Mouse (Mus musculus) limb, embryonic 14.5 days (tissue): ENCODE data around the gene B4galnt4. TPM values are rescaled to one million over a fixed set of nuclear protein-coding genes. Genes with fewer than 3 reads are reported as not detected.

Source experiments
- ATAC-seq: fragments of 200-750 bp; cut with Nextera tagmentation; 2 replicates; pipeline ENCODE4 v1.8.0; 2017; ENCODE audit warnings: low read depth, moderate number of reproducible peaks, moderate TSS enrichment; ENCODE audit not compliant: low FRiP score
- DNase-seq: peaks from one replicate; pipeline ENCODE4 v3.0.0-alpha.2; 2015; ENCODE audit warnings: low spot score
- H3K27ac ChIP-seq: fragments of 300-500 bp; sonication (generic); replicated peaks from 2 replicates; pipeline ENCODE4 v1.5.1; 2014; ENCODE audit warnings: low read depth, mild to moderate bottlenecking, low read length, moderate library complexity, mixed read lengths
- H3K27me3 ChIP-seq: fragments of 300-500 bp; sonication (generic); 2 replicates; pipeline ENCODE4 v1.6.1; 2014; ENCODE audit warnings: low read length, mixed read lengths; ENCODE audit not compliant: control insufficient read depth, insufficient read depth
- H3K36me3 ChIP-seq: fragments of 300-500 bp; sonication (generic); 2 replicates; pipeline ENCODE4 v1.6.1; 2014; ENCODE audit warnings: mild to moderate bottlenecking, low read length, moderate library complexity, mixed read lengths; ENCODE audit not compliant: control insufficient read depth, insufficient read depth
- H3K4me1 ChIP-seq: fragments of 300-500 bp; sonication (generic); 2 replicates; pipeline ENCODE4 v1.6.1; 2014; ENCODE audit warnings: antibody characterized with exemption, low read length, mixed read lengths; ENCODE audit not compliant: control insufficient read depth, insufficient read depth
- H3K4me2 ChIP-seq: fragments of 300-500 bp; sonication (generic); replicated peaks from 2 replicates; pipeline ENCODE4 v1.6.1; 2014; ENCODE audit warnings: low read depth, mild to moderate bottlenecking, low read length, moderate library complexity; ENCODE audit not compliant: severe bottlenecking
- H3K4me3 ChIP-seq: fragments of 300-500 bp; sonication (generic); replicated peaks from 2 replicates; pipeline ENCODE4 v1.5.1; 2014; ENCODE audit warnings: low read length
- H3K9ac ChIP-seq: fragments of 300-500 bp; sonication (generic); 2 replicates; pipeline ENCODE4 v1.6.1; 2014; ENCODE audit warnings: mild to moderate bottlenecking, low read depth, low read length, moderate library complexity; ENCODE audit not compliant: severe bottlenecking
- H3K9me3 ChIP-seq: fragments of 300-500 bp; sonication (generic); 2 replicates; pipeline ENCODE4 v1.6.1; 2016; ENCODE audit warnings: low read length; ENCODE audit not compliant: control insufficient read depth
- POLR2A ChIP-seq: fragments of 200-500 bp; IDR thresholded peaks from 2 replicates; pipeline ENCODE4 v1.8.0; 2012; ENCODE audit warnings: inconsistent platforms, mild to moderate bottlenecking, moderate library complexity, borderline replicate concordance; ENCODE audit not compliant: insufficient read depth, insufficient read length; ENCODE audit errors: extremely low read depth
- WGBS: fragments of 180-500 bp; shearing (Covaris S2); extraction: QIAGEN DNeasy Blood & Tissue Kit; methylation state at CpG from one replicate; pipeline ENCODE4 v1.1.7; 2014; 5-methylcytosine and 5-hydroxymethylcytosine counted together
- polyA plus RNA-seq, 2 experiments: library from polyadenylated mRNA; depleted of rRNA in 1 of 2; stranded (reverse) in 1 of 2; unstranded in 1 of 2; fragments of >200 nt; fragmentation: Nextera tagmentation in 1 of 2; extraction: Ambion mirVana in 1 of 2; gene quantifications; 2 replicates each; pipeline versions ENCODE4 v1.2.1 to v1.2.3; 2012 to 2014

Gene B4galnt4
- polyA plus RNA-seq, 2 experiments = 12.3 to 46.5 TPM

DNA sequence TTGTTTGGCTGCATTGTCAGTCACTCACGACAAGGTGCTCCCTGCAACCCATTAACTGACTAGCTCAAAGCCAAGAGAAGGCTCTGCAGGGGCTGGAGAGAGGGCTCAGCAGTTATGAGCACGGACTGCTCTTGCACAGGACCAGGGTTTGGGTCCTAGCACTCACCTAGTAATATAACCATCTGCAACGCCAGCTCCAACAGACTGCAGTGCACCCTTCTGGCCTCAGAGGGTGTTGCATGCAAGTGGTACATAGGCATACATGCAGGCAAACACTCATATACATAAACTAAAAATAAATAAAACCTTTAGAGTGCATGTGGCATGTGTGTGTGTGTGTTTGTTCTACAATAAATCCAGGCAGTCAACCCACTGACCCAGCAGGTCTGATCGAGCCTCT, 5.1 kb upstream of the B4galnt4 start:
- H3K4me3 ChIP-seq = no peak overlapping the region
- no peak overlapping the region for H3K4me2 ChIP-seq
- H3K9ac ChIP-seq = no peak overlapping the region
- H3K4me1 ChIP-seq = peaks cover 3% of the 10 kb centered on the region
- 79% methylated on average over 4 of the region's 4 CpGs for WGBS
- no peak overlapping the region for H3K27ac ChIP-seq
- no peaks in the 10 kb centered on the region for H3K36me3 ChIP-seq
- no peaks in the 10 kb centered on the region for H3K9me3 ChIP-seq
- H3K27me3 ChIP-seq = no peaks in the 10 kb centered on the region
- no peak for ATAC-seq
- no peak for TF ChIP-seq POLR2A
- no peak for DNase-seq

DNA sequence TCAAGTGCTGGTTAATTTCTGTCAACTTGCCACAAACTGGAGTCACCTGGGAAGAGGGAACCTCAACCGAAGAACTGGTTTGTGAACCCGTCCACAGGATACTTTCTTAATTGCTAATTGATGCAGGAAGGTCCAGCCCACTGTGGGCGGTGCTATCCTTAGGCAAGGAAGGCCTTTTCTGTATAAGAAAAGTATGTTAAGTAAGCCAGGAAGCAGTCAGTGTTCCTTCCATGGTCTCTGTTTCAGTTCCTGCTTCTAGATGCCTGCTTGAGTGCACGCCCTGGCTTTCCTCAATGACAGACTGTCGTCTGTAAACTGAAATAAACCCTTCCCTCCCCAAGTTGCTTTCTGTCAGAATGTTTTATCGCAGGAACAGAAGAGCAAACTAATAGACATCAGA, 3.9 kb upstream of the B4galnt4 start:
- H3K9me3 ChIP-seq = no peaks in the 10 kb centered on the region
- no peak for DNase-seq
- no peak overlapping the region for H3K4me3 ChIP-seq
- no peak for ATAC-seq
- peaks cover 3% of the 10 kb centered on the region for H3K4me1 ChIP-seq
- H3K4me2 ChIP-seq = no peak overlapping the region
- no peak overlapping the region for H3K9ac ChIP-seq
- no peak overlapping the region for H3K27ac ChIP-seq
- WGBS = 88% methylated on average over 6 of the region's 6 CpGs
- no peak for TF ChIP-seq POLR2A
- H3K27me3 ChIP-seq = no peaks in the 10 kb centered on the region
- H3K36me3 ChIP-seq = no peaks in the 10 kb centered on the region

- ATAC-seq (no peak), DNase-seq (no peak)
- 92% methylated on average over 1 of the region's 1 CpGs for WGBS
- Histone ChIP-seq H3K9ac (no peak overlapping the region), H3K4me3 (no peak overlapping the region), H3K27me3 (no peaks in the 10 kb centered on the region), H3K27ac (no peak overlapping the region), H3K4me1 (peaks cover 3% of the 10 kb centered on the region), H3K36me3 (peaks cover under 1% of the 10 kb centered on the region; the same call in 1 of the 2 replicates), H3K4me2 (no peak overlapping the region), H3K9me3 (no peaks in the 10 kb centered on the region)
- no peak for TF ChIP-seq POLR2A
Measured at GRCm38 (mm10) chr7:141057541-141057940, 3.4 kb upstream of the B4galnt4 start.

GRCm38 (mm10) chr7:141058601-141059341, 2.1 kb upstream of the B4galnt4 start:
- Histone ChIP-seq H3K4me1 (peaks cover 3% of the 10 kb centered on the region), H3K4me3 (no peak overlapping the region), H3K4me2 (no peak overlapping the region), H3K27me3 (no peaks in the 10 kb centered on the region), H3K9ac (no peak overlapping the region), H3K9me3 (no peaks in the 10 kb centered on the region), H3K36me3 (peaks cover 8% of the 10 kb centered on the region; the same call in 1 of the 2 replicates), H3K27ac (no peak overlapping the region)
- WGBS = 90% methylated on average over 14 of the region's 14 CpGs
- no peak for TF ChIP-seq POLR2A
- no peak for DNase-seq
- ATAC-seq = no peak

DNA sequence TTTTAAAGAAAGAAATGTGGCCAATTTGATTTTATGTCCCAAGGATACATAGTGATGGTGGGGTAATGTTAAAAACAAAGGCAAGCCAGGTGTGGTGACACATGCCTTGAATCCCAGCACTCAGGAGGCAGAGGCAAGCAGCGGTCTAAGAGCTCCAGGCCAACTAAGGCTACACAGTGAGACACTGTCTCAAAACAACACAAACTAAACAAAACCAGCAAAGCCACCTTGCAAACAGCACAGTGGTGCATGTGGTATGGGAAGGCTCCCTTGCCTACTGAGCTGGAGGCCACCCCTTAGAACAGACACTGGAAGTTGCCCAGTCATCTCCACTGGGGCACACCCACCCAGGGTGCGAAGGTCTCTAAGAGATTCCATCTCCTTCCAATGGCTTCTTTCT, 975 bp upstream of the B4galnt4 start:
- H3K9ac ChIP-seq = peak overlapping the region; percentile 87; the same call in 1 of the 2 replicates
- no peaks in the 10 kb centered on the region for H3K27me3 ChIP-seq
- H3K4me3 ChIP-seq = peak overlapping the region; percentile 82
- H3K4me1 ChIP-seq = peaks cover 3% of the 10 kb centered on the region
- WGBS = 86% methylated on average over 2 of the region's 2 CpGs
- no peak for DNase-seq
- H3K36me3 ChIP-seq = peaks cover 19% of the 10 kb centered on the region
- TF ChIP-seq POLR2A = no peak
- peak overlapping the region; percentile 88 for H3K4me2 ChIP-seq
- H3K9me3 ChIP-seq = no peaks in the 10 kb centered on the region
- no peak for ATAC-seq
- H3K27ac ChIP-seq = no peak overlapping the region
